Mouse (Mus musculus) urinary bladder, postnatal 4 days (tissue): Measurements from ENCODE around the gene Nbas.

Experiments
- DNase-seq, 2 experiments: peaks; one replicate each; pipeline ENCODE4 v3.0.0; 2021 to 2022; ENCODE audit warnings: low spot score in 2 of 2

The Nbas gene

GRCm38 (mm10) chr12:13389644-13390043, 120.7 kb downstream of the Nbas start:
- no peak for DNase-seq

GRCm38 (mm10) chr12:13410191-13410590, 141.3 kb downstream of the Nbas start:
- no peak for DNase-seq

GRCm38 (mm10) chr12:13418651-13419050, 149.7 kb downstream of the Nbas start:
- no peak for DNase-seq

- DNase-seq: no peak
Observed at GRCm38 (mm10) chr12:13430219-13430618, 161.3 kb downstream of the Nbas start.

- no peak for DNase-seq
Observed at GRCm38 (mm10) chr12:13444653-13445431, 175.9 kb downstream of the Nbas start.

- DNase-seq: no peak
Observed at GRCm38 (mm10) chr12:13445486-13446065, 176.6 kb downstream of the Nbas start.

GRCm38 (mm10) chr12:13448916-13449315, 180.0 kb downstream of the Nbas start:
- no peak for DNase-seq

GRCm38 (mm10) chr12:13452050-13452449, 183.1 kb downstream of the Nbas start:
- no peak for DNase-seq

- no peak for DNase-seq
Observed at GRCm38 (mm10) chr12:13460223-13460853, 191.4 kb downstream of the Nbas start.

GRCm38 (mm10) chr12:13461558-13462153, 192.7 kb downstream of the Nbas start:
- no peak for DNase-seq

GRCm38 (mm10) chr12:13462397-13462796, 193.5 kb downstream of the Nbas start:
- no peak for DNase-seq

- no peak for DNase-seq
Observed at GRCm38 (mm10) chr12:13465554-13465953, 196.6 kb downstream of the Nbas start.

GRCm38 (mm10) chr12:13474881-13475280, 205.9 kb downstream of the Nbas start:
- no peak for DNase-seq

- no peak for DNase-seq
Observed at GRCm38 (mm10) chr12:13479163-13479562, 210.2 kb downstream of the Nbas start.

- no peak for DNase-seq
Observed at GRCm38 (mm10) chr12:13486278-13486677, 217.3 kb downstream of the Nbas start.

GRCm38 (mm10) chr12:13497211-13497610, 228.3 kb downstream of the Nbas start:
- DNase-seq: no peak

GRCm38 (mm10) chr12:13499237-13499889, 230.4 kb downstream of the Nbas start:
- no peak for DNase-seq

- DNase-seq: no peak
Observed at GRCm38 (mm10) chr12:13500191-13500590, 231.3 kb downstream of the Nbas start.

GRCm38 (mm10) chr12:13504771-13505444, 236.0 kb downstream of the Nbas start:
- DNase-seq: no peak

GRCm38 (mm10) chr12:13518082-13518481, 249.1 kb downstream of the Nbas start:
- DNase-seq: no peak

GRCm38 (mm10) chr12:13519413-13519812, 250.5 kb downstream of the Nbas start:
- no peak for DNase-seq
